Mouse (Mus musculus) liver, adult 2 months (tissue): ENCODE results near the gene Bmpr1b.

Source experiments
- CTCF ChIP-seq: fragments of 200-500 bp; IDR thresholded peaks from 2 replicates; pipeline ENCODE4 v1.5.1; 2011; ENCODE audit warnings: low read depth, low read length, control low read depth
- POLR2A ChIP-seq: fragments of 200-500 bp; IDR thresholded peaks from 2 replicates; pipeline ENCODE4 v1.6.1; 2011; ENCODE audit warnings: low read length, control low read depth; ENCODE audit not compliant: insufficient read depth; ENCODE audit errors: extremely low read depth

- no peak for TF ChIP-seq POLR2A
- no peak for TF ChIP-seq CTCF
Measured at GRCm38 (mm10) chr3:141905903-141906623, 263.2 kb downstream of the Bmpr1b start.
